Mouse (Mus musculus) thymus, postnatal 0 days (tissue): ENCODE results near the gene Wrnip1. TPM values are rescaled to one million over a fixed set of nuclear protein-coding genes. Genes with fewer than 3 reads are reported as not detected.
"Not testable (repeated sequence)": the region's sequence is repeated elsewhere in the genome, so short reads cannot be mapped to it uniquely, and the experiment has no call there.

Source experiments
- DNase-seq: peaks from one replicate; pipeline ENCODE4 v3.0.0-alpha.2; 2015; ENCODE audit warnings: low spot score
- polyA plus RNA-seq: library from polyadenylated mRNA; unstranded; fragments of >200 nt; fragmentation: Nextera tagmentation; extraction: Ambion mirVana; gene quantifications from 2 replicates; pipeline ENCODE4 v1.2.1, GENCODE M21; 2015

The Wrnip1 gene
- polyA plus RNA-seq, 1 experiment from 2014 or later: 30.2 TPM

DNA sequence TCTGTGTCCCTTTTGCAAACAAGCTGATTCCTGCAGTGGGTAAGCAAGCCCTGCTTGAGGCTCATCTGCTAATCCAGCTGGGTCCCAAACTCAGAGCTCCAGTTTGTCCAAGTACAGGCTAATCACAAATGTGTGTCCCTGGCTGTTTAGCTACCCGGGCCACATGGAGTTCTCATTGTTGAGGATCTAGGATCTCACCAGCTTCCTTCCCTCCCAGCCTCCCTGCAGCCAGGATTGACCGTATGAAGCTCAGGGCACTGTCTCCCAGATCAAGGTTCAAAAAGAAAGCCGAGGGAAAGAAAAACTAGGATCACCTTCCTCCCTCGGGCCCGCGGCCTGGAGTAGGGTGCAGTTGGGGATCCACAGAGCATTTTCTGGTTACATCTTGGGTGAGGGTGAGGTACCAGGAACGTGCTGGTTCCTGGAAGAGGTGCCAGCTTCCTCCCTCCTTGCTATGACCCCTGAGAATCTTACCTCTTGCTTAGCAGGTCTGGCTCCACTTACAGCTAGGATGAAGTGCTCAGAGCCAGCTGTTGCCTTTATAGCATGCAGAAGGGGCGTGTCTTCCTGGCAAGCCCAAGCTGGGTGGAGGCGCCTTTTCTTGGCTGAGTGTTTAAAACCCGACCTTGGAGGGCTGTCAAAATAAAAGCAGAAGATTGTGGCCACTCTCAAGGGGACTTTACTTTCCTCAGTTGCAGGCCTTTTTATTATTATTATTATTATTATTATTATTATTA lies 49.0 kb downstream of the Wrnip1 start, which contains the start of gene Serpinb1a:
Gene Serpinb1a, minus strand, starts transcription at position 518 of the 737 bp plus-strand sequence.
- no peak for DNase-seq

DNA sequence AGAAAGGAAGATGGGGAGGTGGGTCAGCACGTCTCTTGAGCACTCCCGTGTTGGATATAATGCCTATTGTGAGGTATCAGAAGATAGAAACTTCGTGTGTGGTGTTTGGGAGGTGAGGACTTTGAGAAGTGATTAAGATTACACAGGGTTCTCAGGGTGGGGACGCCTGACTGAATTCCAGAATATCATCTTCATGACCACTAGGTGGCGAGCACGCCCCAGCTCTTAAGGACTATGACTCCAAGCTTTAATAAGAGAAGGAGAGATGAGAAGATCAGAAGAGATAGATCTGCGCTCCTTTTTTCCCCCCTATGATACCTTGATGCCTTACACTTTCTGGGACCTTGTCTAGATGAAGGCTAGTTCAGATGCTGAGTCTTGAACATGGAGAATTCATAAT lies 50.1 kb downstream of the Wrnip1 start:
- peak; percentile 59 for DNase-seq

DNA sequence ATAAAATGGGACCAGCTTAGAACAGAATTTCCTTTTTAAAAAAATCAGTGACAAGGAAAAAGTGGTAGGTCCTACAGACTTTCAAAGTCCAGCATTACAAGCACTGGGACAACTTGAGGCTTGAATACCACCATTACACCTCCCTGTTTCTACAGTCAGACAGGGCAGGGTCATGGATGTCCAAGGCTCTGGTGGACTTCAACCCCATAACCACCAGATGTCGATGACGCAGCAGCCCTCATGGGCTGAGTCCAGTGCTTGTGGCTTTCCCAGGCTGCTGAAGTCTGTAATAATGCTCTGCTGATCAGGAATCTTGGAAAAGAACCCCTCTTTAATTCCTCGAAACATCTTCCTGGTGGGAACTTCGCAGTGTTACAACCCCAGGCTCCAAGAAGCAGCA lies 50.7 kb downstream of the Wrnip1 start:
- no peak for DNase-seq

DNA sequence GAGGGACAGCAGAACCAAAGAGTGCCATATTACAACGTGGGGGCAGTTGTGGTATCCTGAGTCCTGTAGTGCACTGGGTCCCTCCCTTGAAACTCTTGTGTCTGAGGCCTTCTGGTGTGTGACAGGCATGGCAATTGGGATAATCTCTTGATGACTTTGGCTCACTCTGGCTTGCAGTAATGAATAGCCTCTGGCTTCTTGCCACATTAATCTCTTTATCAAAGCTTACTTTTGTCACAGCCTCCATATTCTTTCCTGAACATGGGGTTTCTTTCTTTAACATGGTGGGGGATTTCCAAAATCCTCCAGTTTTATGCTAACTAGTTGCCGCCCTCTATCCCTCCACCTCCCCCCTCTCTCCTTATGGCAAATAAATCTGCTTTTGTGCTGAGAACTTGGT lies 51.2 kb downstream of the Wrnip1 start:
- DNase-seq: no peak

GRCm38 (mm10) chr13:32860821-32861220 lies 59.0 kb downstream of the Wrnip1 start:
- DNase-seq: no peak

DNA sequence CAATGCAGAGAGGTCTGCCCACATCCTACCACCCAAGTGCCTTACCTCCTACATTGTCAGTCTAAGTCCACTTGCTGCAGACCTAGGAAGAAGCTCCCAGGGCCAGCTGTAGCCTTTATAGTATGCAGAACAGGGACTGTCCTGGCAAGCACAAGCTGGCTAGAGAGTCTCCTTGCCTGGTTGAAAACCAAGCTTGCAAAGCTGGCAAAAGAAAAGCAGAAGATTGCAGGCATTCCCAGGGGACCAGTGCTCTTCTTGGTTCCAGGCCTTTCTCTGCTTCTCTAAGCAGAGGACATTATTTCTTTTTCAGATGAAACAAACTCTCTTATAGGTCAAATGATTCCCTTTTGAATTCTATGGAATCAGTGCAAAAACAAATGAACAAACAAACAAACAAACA lies 61.6 kb downstream of the Wrnip1 start:
- no peak for DNase-seq

- DNase-seq: not testable (repeated sequence)
Measured at GRCm38 (mm10) chr13:32864529-32864928, 62.7 kb downstream of the Wrnip1 start.

- DNase-seq: no peak
Measured at GRCm38 (mm10) chr13:32865591-32865990, 63.8 kb downstream of the Wrnip1 start.

DNA sequence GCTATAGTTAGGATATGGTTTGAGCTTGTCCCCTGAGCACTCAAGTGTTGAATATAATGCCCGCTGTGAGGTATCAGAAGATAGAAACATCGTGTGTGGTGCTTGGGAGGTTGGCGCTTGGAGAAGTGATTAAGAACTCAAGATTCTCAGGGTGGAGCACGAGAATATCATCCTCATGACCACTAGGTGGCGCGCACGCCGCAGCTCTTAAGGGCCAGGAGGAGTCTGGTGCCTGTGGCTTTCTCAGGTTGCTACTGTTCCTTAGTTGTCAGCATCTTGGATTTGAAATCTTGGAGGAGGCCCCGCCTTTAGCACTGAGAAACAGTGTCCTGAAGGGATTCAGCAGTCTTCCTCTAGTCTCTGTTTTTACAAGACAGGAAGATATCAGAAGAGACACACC lies 64.6 kb downstream of the Wrnip1 start:
- peak; percentile 67 for DNase-seq

- no peak for DNase-seq
Measured at GRCm38 (mm10) chr13:32867030-32867429, 65.2 kb downstream of the Wrnip1 start.

GRCm38 (mm10) chr13:32868233-32868632 lies 66.4 kb downstream of the Wrnip1 start:
- not testable (repeated sequence) for DNase-seq

DNA sequence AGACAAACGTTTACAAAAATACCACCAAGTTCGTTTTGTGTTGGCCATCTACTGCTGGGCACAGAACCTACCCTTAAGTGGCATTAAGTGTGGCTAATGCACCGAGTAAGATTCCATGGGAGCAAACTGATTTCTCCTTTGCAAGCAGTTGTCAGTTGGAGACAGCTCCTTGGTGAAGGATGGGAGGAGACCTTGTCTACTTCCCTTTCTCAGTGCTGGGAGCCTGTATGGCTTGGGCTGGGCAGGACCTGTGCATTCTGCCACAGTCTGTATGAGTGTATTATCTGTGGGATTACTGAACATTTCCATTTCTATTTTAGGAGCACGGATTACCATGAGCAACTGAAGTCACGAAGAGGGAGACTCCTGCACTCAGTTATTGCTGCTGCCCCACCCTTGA lies 67.0 kb downstream of the Wrnip1 start:
- DNase-seq: no peak

Other genes with a start within 250 kb of the Wrnip1 start
- 0.08 and 0.12 TPM in 2 replicates for gene Mylk4, start 18.1 kb upstream of the Wrnip1 start, polyA plus RNA-seq
- gene D930007J09Rik, start 811 bp downstream of the Wrnip1 start, polyA plus RNA-seq: not detected in 2 replicates
- gene Serpinb1a, start 49.1 kb downstream of the Wrnip1 start, polyA plus RNA-seq: 47.2 and 50.3 TPM in 2 replicates
- gene Serpinb1c, start 96.2 kb downstream of the Wrnip1 start, polyA plus RNA-seq: not detected in 2 replicates
- 15.1 and 16.6 TPM in 2 replicates for gene Serpinb6b, start 163.2 kb downstream of the Wrnip1 start, polyA plus RNA-seq
- gene Serpinb9, start 201.2 kb downstream of the Wrnip1 start, polyA plus RNA-seq: 12.6 and 12.9 TPM in 2 replicates
- gene Serpinb9b, start 225.4 kb downstream of the Wrnip1 start, polyA plus RNA-seq: 0.45 and 0.57 TPM in 2 replicates